Mouse (Mus musculus): ENCODE measurements around the gene Dlgap1. TPM values are rescaled to one million over a fixed set of nuclear protein-coding genes. Genes with fewer than 3 reads are reported as not detected.

Dlgap1 gene
- polyA plus RNA-seq, 1 experiment from 2014 or later = 3.7 TPM

- WGBS = 34% methylated on average over 4 of the region's 4 CpGs
- Histone ChIP-seq H3K36me3 (ENCODE audit: control insufficient read depth, insufficient read depth, low read length) (no peaks in the 10 kb centered on the region), H3K27ac (replicated peaks; ENCODE audit: low read depth, low read length) (no peak overlapping the region), H3K9me3 (ENCODE audit: control insufficient read depth, low read length) (no peaks in the 10 kb centered on the region), H3K4me2 (ENCODE audit: low read depth, low read length) (no peak overlapping the region), H3K9ac (ENCODE audit: low read depth, low read length) (no peak overlapping the region), H3K4me1 (ENCODE audit: control insufficient read depth, insufficient read depth, low read length) (no peaks in the 10 kb centered on the region), H3K4me3 (ENCODE audit: low read depth, low read length) (no peak overlapping the region), H3K27me3 (replicated peaks; ENCODE audit: control insufficient read depth, insufficient read depth, low read length) (no peaks in the 10 kb centered on the region)
- DNase-seq (ENCODE audit: low spot score) (peak; percentile 13), ATAC-seq (ENCODE audit: low read depth) (no peak; the same call in 1 of the 2 replicates)
These were observed 497.5 kb downstream of the Dlgap1 start for GRCm38 (mm10) chr17:70466413-70466812.

- H3K9me3 ChIP-seq (ENCODE audit: control insufficient read depth, low read length) = no peaks in the 10 kb centered on the region
- WGBS = 69% methylated on average over 7 of the region's 7 CpGs
- no peak overlapping the region for H3K4me2 ChIP-seq (ENCODE audit: low read depth, low read length)
- ATAC-seq (ENCODE audit: low read depth) = no peak
- no peak overlapping the region for H3K4me3 ChIP-seq (ENCODE audit: low read depth, low read length)
- no peak for DNase-seq (ENCODE audit: low spot score)
- no peak overlapping the region for H3K27ac ChIP-seq (replicated peaks; ENCODE audit: low read depth, low read length)
- no peaks in the 10 kb centered on the region for H3K4me1 ChIP-seq (ENCODE audit: control insufficient read depth, insufficient read depth, low read length)
- no peaks in the 10 kb centered on the region for H3K36me3 ChIP-seq (ENCODE audit: control insufficient read depth, insufficient read depth, low read length)
- H3K9ac ChIP-seq (ENCODE audit: low read depth, low read length) = no peak overlapping the region
- H3K27me3 ChIP-seq (replicated peaks; ENCODE audit: control insufficient read depth, insufficient read depth, low read length) = no peaks in the 10 kb centered on the region
These were observed 502.1 kb downstream of the Dlgap1 start for GRCm38 (mm10) chr17:70470970-70471371.

- 79% methylated on average over 7 of the region's 7 CpGs for WGBS
- H3K4me1 ChIP-seq (ENCODE audit: control insufficient read depth, insufficient read depth, low read length) = no peaks in the 10 kb centered on the region
- no peak overlapping the region for H3K27ac ChIP-seq (replicated peaks; ENCODE audit: low read depth, low read length)
- no peak overlapping the region for H3K4me3 ChIP-seq (ENCODE audit: low read depth, low read length)
- H3K9ac ChIP-seq (ENCODE audit: low read depth, low read length) = no peak overlapping the region
- H3K4me2 ChIP-seq (ENCODE audit: low read depth, low read length) = no peak overlapping the region
- no peaks in the 10 kb centered on the region for H3K9me3 ChIP-seq (ENCODE audit: control insufficient read depth, low read length)
- ATAC-seq (ENCODE audit: low read depth) (no peak), DNase-seq (ENCODE audit: low spot score) (no peak)
- H3K27me3 ChIP-seq (replicated peaks; ENCODE audit: control insufficient read depth, insufficient read depth, low read length) = no peaks in the 10 kb centered on the region
- no peaks in the 10 kb centered on the region for H3K36me3 ChIP-seq (ENCODE audit: control insufficient read depth, insufficient read depth, low read length)
These were observed 503.3 kb downstream of the Dlgap1 start for GRCm38 (mm10) chr17:70472162-70472561.

GRCm38 (mm10) chr17:70473871-70474270, 505.0 kb downstream of the Dlgap1 start:
- DNase-seq (ENCODE audit: low spot score) = no peak
- no peaks in the 10 kb centered on the region for H3K4me1 ChIP-seq (ENCODE audit: control insufficient read depth, insufficient read depth, low read length)
- H3K4me2 ChIP-seq (ENCODE audit: low read depth, low read length) = no peak overlapping the region
- ATAC-seq (ENCODE audit: low read depth) = no peak
- WGBS = 87% methylated on average over 4 of the region's 4 CpGs
- no peak overlapping the region for H3K9ac ChIP-seq (ENCODE audit: low read depth, low read length)
- H3K36me3 ChIP-seq (ENCODE audit: control insufficient read depth, insufficient read depth, low read length) = no peaks in the 10 kb centered on the region
- no peak overlapping the region for H3K27ac ChIP-seq (replicated peaks; ENCODE audit: low read depth, low read length)
- no peak overlapping the region for H3K4me3 ChIP-seq (ENCODE audit: low read depth, low read length)
- H3K9me3 ChIP-seq (ENCODE audit: control insufficient read depth, low read length) = no peaks in the 10 kb centered on the region
- H3K27me3 ChIP-seq (replicated peaks; ENCODE audit: control insufficient read depth, insufficient read depth, low read length) = no peaks in the 10 kb centered on the region

- Histone ChIP-seq H3K27ac (replicated peaks; ENCODE audit: low read depth, low read length) (no peak overlapping the region), H3K36me3 (ENCODE audit: control insufficient read depth, insufficient read depth, low read length) (no peaks in the 10 kb centered on the region), H3K9ac (ENCODE audit: low read depth, low read length) (no peak overlapping the region), H3K9me3 (ENCODE audit: control insufficient read depth, low read length) (no peaks in the 10 kb centered on the region), H3K4me3 (ENCODE audit: low read depth, low read length) (no peak overlapping the region), H3K4me1 (ENCODE audit: control insufficient read depth, insufficient read depth, low read length) (no peaks in the 10 kb centered on the region), H3K27me3 (replicated peaks; ENCODE audit: control insufficient read depth, insufficient read depth, low read length) (no peaks in the 10 kb centered on the region), H3K4me2 (ENCODE audit: low read depth, low read length) (no peak overlapping the region)
- ATAC-seq (ENCODE audit: low read depth) (no peak), DNase-seq (ENCODE audit: low spot score) (no peak)
- 69% methylated on average over 4 of the region's 4 CpGs for whole genome bisulfite sequencing
These were observed 514.8 kb downstream of the Dlgap1 start for GRCm38 (mm10) chr17:70483716-70484115.

- ATAC-seq (ENCODE audit: low read depth) (no peak), DNase-seq (ENCODE audit: low spot score) (no peak)
- Histone ChIP-seq H3K36me3 (ENCODE audit: control insufficient read depth, insufficient read depth, low read length) (no peaks in the 10 kb centered on the region), H3K9ac (ENCODE audit: low read depth, low read length) (no peak overlapping the region), H3K27me3 (replicated peaks; ENCODE audit: control insufficient read depth, insufficient read depth, low read length) (no peaks in the 10 kb centered on the region), H3K4me3 (ENCODE audit: low read depth, low read length) (no peak overlapping the region), H3K4me1 (ENCODE audit: control insufficient read depth, insufficient read depth, low read length) (no peaks in the 10 kb centered on the region), H3K27ac (replicated peaks; ENCODE audit: low read depth, low read length) (no peak overlapping the region), H3K9me3 (ENCODE audit: control insufficient read depth, low read length) (no peaks in the 10 kb centered on the region), H3K4me2 (ENCODE audit: low read depth, low read length) (no peak overlapping the region)
- WGBS = 87% methylated on average over 4 of the region's 4 CpGs
These were observed 516.8 kb downstream of the Dlgap1 start for GRCm38 (mm10) chr17:70485668-70486067.

GRCm38 (mm10) chr17:70486259-70486658, 517.4 kb downstream of the Dlgap1 start:
- Histone ChIP-seq H3K4me1 (ENCODE audit: control insufficient read depth, insufficient read depth, low read length) (no peaks in the 10 kb centered on the region), H3K4me3 (ENCODE audit: low read depth, low read length) (no peak overlapping the region), H3K9ac (ENCODE audit: low read depth, low read length) (no peak overlapping the region), H3K9me3 (ENCODE audit: control insufficient read depth, low read length) (no peaks in the 10 kb centered on the region), H3K27me3 (replicated peaks; ENCODE audit: control insufficient read depth, insufficient read depth, low read length) (no peaks in the 10 kb centered on the region), H3K36me3 (ENCODE audit: control insufficient read depth, insufficient read depth, low read length) (no peaks in the 10 kb centered on the region), H3K4me2 (ENCODE audit: low read depth, low read length) (no peak overlapping the region), H3K27ac (replicated peaks; ENCODE audit: low read depth, low read length) (no peak overlapping the region)
- 72% methylated on average over 7 of the region's 7 CpGs for WGBS
- no peak for ATAC-seq (ENCODE audit: low read depth)
- no peak for DNase-seq (ENCODE audit: low spot score)

GRCm38 (mm10) chr17:70486831-70487230, 518.0 kb downstream of the Dlgap1 start:
- DNase-seq (ENCODE audit: low spot score) = no peak
- WGBS = 86% methylated on average over 10 of the region's 10 CpGs
- H3K9ac ChIP-seq (ENCODE audit: low read depth, low read length) = no peak overlapping the region
- H3K27ac ChIP-seq (replicated peaks; ENCODE audit: low read depth, low read length) = no peak overlapping the region
- H3K4me1 ChIP-seq (ENCODE audit: control insufficient read depth, insufficient read depth, low read length) = no peaks in the 10 kb centered on the region
- H3K4me2 ChIP-seq (ENCODE audit: low read depth, low read length) = no peak overlapping the region
- no peaks in the 10 kb centered on the region for H3K27me3 ChIP-seq (replicated peaks; ENCODE audit: control insufficient read depth, insufficient read depth, low read length)
- ATAC-seq (ENCODE audit: low read depth) = no peak
- no peaks in the 10 kb centered on the region for H3K36me3 ChIP-seq (ENCODE audit: control insufficient read depth, insufficient read depth, low read length)
- no peak overlapping the region for H3K4me3 ChIP-seq (ENCODE audit: low read depth, low read length)
- no peaks in the 10 kb centered on the region for H3K9me3 ChIP-seq (ENCODE audit: control insufficient read depth, low read length)

- no peak overlapping the region for H3K27ac ChIP-seq (replicated peaks; ENCODE audit: low read depth, low read length)
- H3K36me3 ChIP-seq (ENCODE audit: control insufficient read depth, insufficient read depth, low read length) = no peaks in the 10 kb centered on the region
- 84% methylated on average over 7 of the region's 7 CpGs for WGBS
- no peak overlapping the region for H3K4me3 ChIP-seq (ENCODE audit: low read depth, low read length)
- ATAC-seq (ENCODE audit: low read depth) = no peak
- no peak overlapping the region for H3K9ac ChIP-seq (ENCODE audit: low read depth, low read length)
- no peaks in the 10 kb centered on the region for H3K9me3 ChIP-seq (ENCODE audit: control insufficient read depth, low read length)
- DNase-seq (ENCODE audit: low spot score) = no peak
- no peak overlapping the region for H3K4me2 ChIP-seq (ENCODE audit: low read depth, low read length)
- H3K27me3 ChIP-seq (replicated peaks; ENCODE audit: control insufficient read depth, insufficient read depth, low read length) = no peaks in the 10 kb centered on the region
- no peaks in the 10 kb centered on the region for H3K4me1 ChIP-seq (ENCODE audit: control insufficient read depth, insufficient read depth, low read length)
These were observed 520.0 kb downstream of the Dlgap1 start for GRCm38 (mm10) chr17:70488784-70489265.

All from embryonic facial prominence, embryonic 14.5 days (tissue).